Mouse (Mus musculus) mouse trophoblast stem cell (cell line): Measurements from ENCODE around the gene Alg14.

Experiments
- in situ Hi-C, 2 experiments: fragments of 300-500 bp; cut with MseI, MboI; formaldehyde crosslinking; loops; 2 replicates in 1 of 2; 3 replicates in 1 of 2; pipeline ENCODE4 v1.15.1; 2025

Alg14 gene

GRCm38 (mm10) chr3:121329647-121330046 is 38.1 kb downstream of the Alg14 start:
- in situ Hi-C loops, result no loop called here

- in situ Hi-C loops, result no loop called here
Observed at GRCm38 (mm10) chr3:121330244-121330646, 38.7 kb downstream of the Alg14 start.

GRCm38 (mm10) chr3:121336234-121336890 is 44.8 kb downstream of the Alg14 start:
- in situ Hi-C loops, result no loop called here

- in situ Hi-C loops, result no loop called here
Observed at GRCm38 (mm10) chr3:121338687-121339086, 47.1 kb downstream of the Alg14 start.

GRCm38 (mm10) chr3:121340321-121340761 is 48.8 kb downstream of the Alg14 start:
- in situ Hi-C loops, result no loop called here

GRCm38 (mm10) chr3:121343224-121343623 is 51.7 kb downstream of the Alg14 start:
- in situ Hi-C loops, result no loop called here

- in situ Hi-C loops, result no loop called here
Observed at GRCm38 (mm10) chr3:121344056-121344945, 52.7 kb downstream of the Alg14 start.

GRCm38 (mm10) chr3:121344951-121345642 is 53.5 kb downstream of the Alg14 start:
- in situ Hi-C loops, result no loop called here

- in situ Hi-C loops, result no loop called here
Observed at GRCm38 (mm10) chr3:121345643-121346000, 54.0 kb downstream of the Alg14 start.

GRCm38 (mm10) chr3:121346507-121347267 is 55.1 kb downstream of the Alg14 start:
- in situ Hi-C loops, result no loop called here

GRCm38 (mm10) chr3:121348792-121349191 is 57.2 kb downstream of the Alg14 start:
- in situ Hi-C loops, result no loop called here

- in situ Hi-C loops, result no loop called here
Observed at GRCm38 (mm10) chr3:121349334-121350169, 58.0 kb downstream of the Alg14 start.

GRCm38 (mm10) chr3:121351257-121351656 is 59.7 kb downstream of the Alg14 start:
- in situ Hi-C loops, result no loop called here

GRCm38 (mm10) chr3:121354281-121354680 is 62.7 kb downstream of the Alg14 start:
- in situ Hi-C loops, result no loop called here

- in situ Hi-C loops, result no loop called here
Observed at GRCm38 (mm10) chr3:121354861-121355470, 63.4 kb downstream of the Alg14 start.

- in situ Hi-C loops, result no loop called here
Observed at GRCm38 (mm10) chr3:121355569-121355968, 64.0 kb downstream of the Alg14 start.

- in situ Hi-C loops, result no loop called here
Observed at GRCm38 (mm10) chr3:121356111-121356510, 64.5 kb downstream of the Alg14 start.

GRCm38 (mm10) chr3:121357030-121357429 is 65.5 kb downstream of the Alg14 start:
- in situ Hi-C loops, result no loop called here

GRCm38 (mm10) chr3:121358285-121358684 is 66.7 kb downstream of the Alg14 start:
- in situ Hi-C loops, result no loop called here

- in situ Hi-C loops, result no loop called here
Observed at GRCm38 (mm10) chr3:121358850-121359249, 67.3 kb downstream of the Alg14 start.
